Mouse (Mus musculus) urinary bladder, postnatal 36 days (tissue): ENCODE measurements around the gene Scnm1.

Source experiments
- DNase-seq, 2 experiments: peaks; one replicate each; pipeline ENCODE4 v3.0.0; 2022; ENCODE audit warnings: low spot score in 2 of 2, mixed read lengths in 1 of 2

The Scnm1 gene

GRCm38 (mm10) chr3:95133680-95134101, at the start of gene Scnm1, which contains the start of gene Lysmd1:
TSS of gene Scnm1 (minus strand) at chr3:95134011.
TSS of gene Lysmd1 (plus strand) at chr3:95134088.
- DNase-seq: peak; percentile 79 to 91

DNA sequence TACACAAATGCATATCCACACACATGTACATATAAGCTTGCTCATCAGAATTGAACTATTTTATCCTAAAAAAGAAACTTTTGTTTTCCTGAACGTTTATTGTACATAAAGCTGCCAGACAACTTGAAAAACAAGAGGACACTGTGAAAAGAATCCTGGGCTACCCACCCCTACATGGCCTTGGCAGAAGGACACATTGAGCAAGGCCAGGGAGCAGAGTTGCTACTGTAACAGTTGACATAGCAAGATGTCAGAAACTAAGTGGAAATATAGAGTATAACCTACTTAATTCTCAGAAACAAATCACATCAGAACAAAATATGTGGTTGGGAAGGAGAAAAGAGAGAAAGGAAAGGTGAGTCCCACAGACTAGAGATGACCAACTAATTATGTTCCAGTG, 48.0 kb upstream of the Scnm1 start:
- no peak for DNase-seq

- DNase-seq: no peak
These were observed 46.1 kb upstream of the Scnm1 start for GRCm38 (mm10) chr3:95179890-95180289.

DNA sequence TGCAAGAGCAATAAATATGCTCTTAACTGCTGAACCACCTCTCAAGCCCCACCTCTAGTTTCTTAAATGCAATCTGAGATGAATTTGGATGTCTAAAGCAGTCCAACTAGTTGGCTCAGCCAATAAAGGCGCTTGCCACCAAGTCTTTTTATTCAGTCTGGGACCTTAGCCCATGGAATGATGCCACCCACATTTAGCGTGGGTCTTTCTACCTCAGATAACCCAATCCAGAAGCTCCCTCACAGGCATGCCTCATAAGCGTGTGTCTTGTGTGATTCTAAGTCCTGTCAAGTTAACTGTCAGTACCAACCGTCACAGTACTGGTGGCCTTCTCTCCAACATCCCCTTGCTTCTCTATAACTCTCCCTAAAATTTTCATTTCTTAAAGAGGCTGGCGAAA, 45.1 kb upstream of the Scnm1 start:
- no peak for DNase-seq

DNA sequence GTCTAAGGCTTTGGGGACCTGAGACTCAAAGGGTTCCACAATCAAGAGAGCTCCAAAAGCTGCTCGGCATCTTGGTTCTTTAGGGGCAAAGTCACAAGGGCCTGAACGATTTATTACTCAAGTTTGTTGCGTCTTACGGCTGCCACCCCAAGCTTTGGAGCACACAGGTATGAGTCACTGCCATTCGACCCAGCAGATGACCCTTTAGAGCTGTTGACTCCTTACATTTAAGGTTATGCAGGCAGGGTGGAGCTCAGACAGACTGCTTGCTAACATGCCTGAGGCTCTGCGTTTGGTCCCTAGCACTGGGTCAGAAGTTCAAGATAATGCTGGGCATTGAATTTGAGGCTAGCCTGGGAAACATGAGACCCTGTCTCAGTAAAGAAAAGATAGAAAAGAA, 43.8 kb upstream of the Scnm1 start:
- DNase-seq: no peak

DNA sequence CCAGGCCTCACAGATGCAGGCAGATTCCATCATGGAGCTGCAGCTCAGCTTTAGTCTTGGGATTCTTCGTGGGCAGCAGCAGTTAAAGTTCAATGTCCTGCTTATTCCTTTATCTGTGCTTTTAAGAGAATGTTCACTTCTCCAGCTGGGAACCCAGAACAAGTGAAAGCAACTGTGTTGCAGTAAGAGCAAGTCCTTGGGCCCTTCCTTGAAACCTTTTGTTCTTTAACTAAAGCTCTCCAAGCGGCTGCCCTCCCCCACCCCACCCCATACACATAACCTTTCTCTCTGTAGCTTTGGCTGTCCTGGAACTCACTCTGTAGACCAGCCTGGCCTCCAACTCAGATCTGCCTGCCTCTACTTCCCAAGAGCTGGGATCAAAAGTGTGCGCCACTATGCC, 42.7 kb upstream of the Scnm1 start:
- no peak for DNase-seq

- DNase-seq: peak; percentile 81
These were observed 40.3 kb upstream of the Scnm1 start for GRCm38 (mm10) chr3:95174011-95174592.

DNA sequence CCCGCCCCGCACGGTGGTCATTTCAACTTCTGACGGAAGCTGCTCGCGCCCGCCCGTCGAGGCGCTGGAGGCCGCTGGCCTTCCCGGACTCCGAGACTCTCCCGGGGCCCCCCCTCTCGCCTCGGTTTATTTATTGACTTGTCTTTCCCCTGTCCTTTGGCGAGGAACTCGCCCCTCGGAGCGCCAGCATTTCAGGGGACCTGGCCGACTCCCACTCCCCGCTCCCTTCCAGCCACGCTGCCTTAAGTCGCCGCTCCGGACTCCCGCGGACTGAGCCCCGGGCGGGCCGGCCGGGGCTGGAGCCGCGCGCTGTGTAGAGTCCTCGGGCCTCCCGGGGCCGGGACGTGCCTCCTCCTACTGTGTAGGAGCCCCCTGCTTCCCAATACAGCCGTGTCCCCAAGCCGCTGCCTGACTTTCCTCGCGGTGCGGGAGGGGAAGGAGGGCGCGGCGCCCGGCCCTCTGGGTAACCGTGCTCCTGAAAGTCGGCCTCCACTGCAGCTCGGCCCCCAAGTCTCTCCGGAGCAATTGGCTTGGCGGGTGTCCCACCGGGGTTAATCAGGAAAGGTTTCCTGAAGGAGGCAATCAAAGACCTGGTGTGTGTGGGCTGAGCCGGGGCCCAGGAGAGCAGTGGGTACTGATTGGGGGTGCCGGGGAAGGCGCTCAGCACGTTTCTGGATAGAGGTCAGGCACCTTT, 39.6 kb upstream of the Scnm1 start:
- DNase-seq: no peak

GRCm38 (mm10) chr3:95172526-95173255, 38.9 kb upstream of the Scnm1 start:
- no peak for DNase-seq

DNA sequence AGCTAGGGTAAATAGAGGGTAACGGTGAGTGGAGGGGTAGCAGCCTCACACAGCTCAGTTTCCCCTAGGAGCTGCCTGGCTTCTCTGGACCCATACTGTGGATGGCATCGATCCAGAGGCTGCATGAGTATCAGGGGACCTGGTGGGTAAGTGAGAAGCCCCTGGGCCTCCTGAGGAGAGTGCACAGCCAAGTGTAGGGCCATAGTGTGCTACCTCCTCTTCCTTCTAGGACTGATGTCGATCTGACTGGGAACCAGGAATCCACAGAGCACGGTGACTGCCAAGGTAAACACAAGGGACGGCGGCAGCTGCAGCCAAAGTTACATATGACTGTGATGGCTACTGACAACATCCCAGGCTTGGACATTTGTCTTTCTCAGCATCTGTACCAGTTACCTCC, 37.3 kb upstream of the Scnm1 start:
- no peak for DNase-seq

GRCm38 (mm10) chr3:95169996-95170395, 36.2 kb upstream of the Scnm1 start:
- DNase-seq: no peak

GRCm38 (mm10) chr3:95164840-95165239, 31.0 kb upstream of the Scnm1 start:
- no peak for DNase-seq

GRCm38 (mm10) chr3:95164256-95164550, 30.4 kb upstream of the Scnm1 start:
- no peak for DNase-seq

- no peak for DNase-seq
These were observed 29.8 kb upstream of the Scnm1 start for GRCm38 (mm10) chr3:95163419-95164255.

DNA sequence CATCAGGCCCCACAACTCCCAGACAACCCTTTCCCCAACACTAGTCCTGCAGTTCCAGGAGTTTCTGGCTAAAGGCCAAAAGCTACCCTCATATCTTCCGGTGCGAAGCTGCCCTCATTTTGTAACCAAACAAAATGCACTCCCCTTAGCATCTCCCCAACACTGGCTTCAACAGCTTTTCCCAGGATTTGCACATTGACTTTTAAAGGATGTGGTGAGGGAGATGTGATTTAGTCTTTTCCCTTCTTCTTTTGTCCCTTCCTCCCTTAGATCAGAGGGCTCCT, 28.5 kb upstream of the Scnm1 start:
- no peak for DNase-seq

- DNase-seq: no peak
These were observed 28.0 kb upstream of the Scnm1 start for GRCm38 (mm10) chr3:95161618-95162344.

GRCm38 (mm10) chr3:95161041-95161551, 27.3 kb upstream of the Scnm1 start:
- DNase-seq: no peak

GRCm38 (mm10) chr3:95159987-95160963, 26.5 kb upstream of the Scnm1 start, which contains the start of gene Sema6c:
TSS of gene Sema6c (plus strand) at chr3:95160457.
- peak; percentile 79 to 89 for DNase-seq

- no peak for DNase-seq
These were observed 25.7 kb upstream of the Scnm1 start for GRCm38 (mm10) chr3:95159511-95159986.

GRCm38 (mm10) chr3:95153874-95154273, 20.1 kb upstream of the Scnm1 start:
- DNase-seq: no peak
